Mouse (Mus musculus): ENCODE results near the gene Col4a4. TPM values are rescaled to one million over a fixed set of nuclear protein-coding genes. Genes with fewer than 3 reads are reported as not detected.

The Col4a4 gene
- polyA plus RNA-seq, 2 experiments = 0.14 to 0.18 TPM

DNA sequence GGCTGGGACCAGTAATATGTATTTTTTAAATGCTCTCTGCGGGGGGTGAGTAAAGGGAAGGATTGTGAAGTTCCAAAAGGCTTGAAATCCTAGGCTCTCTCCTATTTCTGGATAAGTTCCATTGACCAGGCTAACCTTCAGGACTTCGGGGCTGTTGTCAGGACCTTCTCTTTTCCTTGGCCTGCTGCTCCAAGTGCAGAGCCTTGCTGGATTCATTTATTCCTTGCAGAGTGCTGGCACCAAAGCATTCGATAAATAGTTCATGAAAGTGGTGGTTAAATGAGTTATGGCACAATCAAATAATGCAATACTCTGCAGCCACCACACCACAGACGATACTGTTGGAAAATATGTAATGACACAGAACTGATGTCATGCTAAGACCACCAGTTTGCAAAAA is 127.3 kb downstream of the Col4a4 start:
- Histone ChIP-seq H3K4me3 (replicated peaks; ENCODE audit: low read length) (no peak overlapping the region), H3K4me1 (ENCODE audit: control insufficient read depth, insufficient read depth, low read length) (peaks cover 7% of the 10 kb centered on the region; the same call in 1 of the 2 replicates), H3K9me3 (ENCODE audit: control insufficient read depth, low read length) (no peaks in the 10 kb centered on the region), H3K27ac (replicated peaks; ENCODE audit: low read depth, low read length) (no peak overlapping the region), H3K4me2 (replicated peaks; ENCODE audit: low read depth, low read length, severe bottlenecking) (no peak overlapping the region), H3K9ac (ENCODE audit: low read depth, low read length, severe bottlenecking) (no peak overlapping the region), H3K36me3 (ENCODE audit: control insufficient read depth, insufficient read depth, low read length) (no peaks in the 10 kb centered on the region), H3K27me3 (ENCODE audit: control insufficient read depth, insufficient read depth, low read length) (no peaks in the 10 kb centered on the region)
- 57% methylated on average over 4 of the region's 4 CpGs for WGBS
- DNase-seq (ENCODE audit: low spot score) = no peak
- no peak for ATAC-seq (ENCODE audit: low FRiP score, low read depth)
- no peak for TF ChIP-seq POLR2A (IDR thresholded peaks at IDR 0.05; ENCODE audit: borderline replicate concordance, extremely low read depth, insufficient read depth, insufficient read length)

DNA sequence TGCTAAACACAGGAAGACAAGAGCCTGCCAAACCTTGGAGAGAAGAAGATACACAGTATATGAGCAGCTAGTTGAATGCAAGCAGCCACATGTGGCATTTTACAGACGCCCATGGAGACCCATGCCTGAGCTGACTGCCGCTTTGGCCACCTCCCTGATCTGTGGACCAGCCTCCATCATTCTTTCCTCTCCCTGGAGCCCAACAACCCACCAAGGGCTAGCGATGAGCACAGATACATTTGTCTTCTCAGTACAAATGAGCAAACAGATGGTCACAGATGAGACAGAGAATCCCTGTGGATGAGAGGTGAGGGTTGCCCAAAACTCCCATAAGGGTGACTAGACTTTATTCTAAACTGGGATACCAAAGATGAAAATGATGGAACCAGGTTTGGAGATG is 132.6 kb downstream of the Col4a4 start:
- Histone ChIP-seq H3K4me1 (ENCODE audit: control insufficient read depth, insufficient read depth, low read length) (0 out of 2 replicates have a peak, but pooled peaks cover under 1% of the 10 kb centered on the region), H3K4me3 (replicated peaks; ENCODE audit: low read length) (no peak overlapping the region), H3K9ac (ENCODE audit: low read depth, low read length, severe bottlenecking) (no peak overlapping the region), H3K27ac (replicated peaks; ENCODE audit: low read depth, low read length) (no peak overlapping the region), H3K36me3 (ENCODE audit: control insufficient read depth, insufficient read depth, low read length) (no peaks in the 10 kb centered on the region), H3K27me3 (ENCODE audit: control insufficient read depth, insufficient read depth, low read length) (no peaks in the 10 kb centered on the region), H3K4me2 (replicated peaks; ENCODE audit: low read depth, low read length, severe bottlenecking) (no peak overlapping the region), H3K9me3 (ENCODE audit: control insufficient read depth, low read length) (no peaks in the 10 kb centered on the region)
- no peak for ATAC-seq (ENCODE audit: low FRiP score, low read depth)
- WGBS = 88% methylated on average over 3 of the region's 3 CpGs
- no peak for TF ChIP-seq POLR2A (IDR thresholded peaks at IDR 0.05; ENCODE audit: borderline replicate concordance, extremely low read depth, insufficient read depth, insufficient read length)
- DNase-seq (ENCODE audit: low spot score) = no peak

DNA sequence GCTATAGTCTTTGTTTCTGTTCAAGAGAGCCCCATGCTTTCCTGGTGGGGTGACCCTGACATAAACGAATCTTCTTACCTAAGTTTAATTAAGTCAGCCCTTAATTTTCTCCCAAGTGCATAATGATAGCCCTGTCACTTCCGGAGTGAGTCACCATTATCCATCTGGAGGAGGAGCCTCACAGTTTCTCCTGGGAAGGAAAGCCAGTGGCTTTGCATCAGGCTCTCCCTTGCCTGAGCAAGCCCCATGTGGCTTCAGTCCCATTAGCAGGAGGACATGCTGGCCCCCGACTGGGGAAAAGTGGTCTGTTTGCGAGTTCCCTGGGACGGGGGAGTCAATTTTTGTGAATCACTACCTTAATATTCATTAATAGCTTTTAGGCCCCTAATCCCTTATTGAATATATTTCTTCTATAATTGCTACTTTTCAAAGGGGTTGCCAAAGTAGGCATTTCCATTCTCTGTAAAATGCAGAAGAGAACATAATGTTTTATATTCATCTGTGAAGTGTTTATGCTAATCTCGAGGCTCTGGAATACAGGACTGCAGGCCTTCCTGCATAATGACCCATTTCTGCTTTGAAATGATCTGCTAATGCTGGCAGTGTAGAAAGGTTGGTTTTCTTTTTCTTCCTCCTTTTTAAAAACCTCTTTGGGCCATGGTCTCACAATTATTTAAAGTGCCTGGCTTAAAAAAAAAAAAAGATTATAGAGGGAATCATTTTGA is 134.6 kb downstream of the Col4a4 start:
- Histone ChIP-seq H3K36me3 (ENCODE audit: control insufficient read depth, insufficient read depth, low read length) (no peaks in the 10 kb centered on the region), H3K27ac (replicated peaks; ENCODE audit: low read depth, low read length) (no peak overlapping the region), H3K4me2 (replicated peaks; ENCODE audit: low read depth, low read length, severe bottlenecking) (no peak overlapping the region), H3K4me3 (replicated peaks; ENCODE audit: low read length) (no peak overlapping the region), H3K27me3 (ENCODE audit: control insufficient read depth, insufficient read depth, low read length) (no peaks in the 10 kb centered on the region), H3K9ac (ENCODE audit: low read depth, low read length, severe bottlenecking) (no peak overlapping the region), H3K9me3 (ENCODE audit: control insufficient read depth, low read length) (no peaks in the 10 kb centered on the region), H3K4me1 (ENCODE audit: control insufficient read depth, insufficient read depth, low read length) (peaks cover 3% of the 10 kb centered on the region; the same call in 1 of the 2 replicates)
- ATAC-seq (ENCODE audit: low FRiP score, low read depth) = no peak
- DNase-seq (ENCODE audit: low spot score) = no peak
- 15% methylated on average over 6 of the region's 6 CpGs for WGBS
- TF ChIP-seq POLR2A (IDR thresholded peaks at IDR 0.05; ENCODE audit: borderline replicate concordance, extremely low read depth, insufficient read depth, insufficient read length) = no peak

DNA sequence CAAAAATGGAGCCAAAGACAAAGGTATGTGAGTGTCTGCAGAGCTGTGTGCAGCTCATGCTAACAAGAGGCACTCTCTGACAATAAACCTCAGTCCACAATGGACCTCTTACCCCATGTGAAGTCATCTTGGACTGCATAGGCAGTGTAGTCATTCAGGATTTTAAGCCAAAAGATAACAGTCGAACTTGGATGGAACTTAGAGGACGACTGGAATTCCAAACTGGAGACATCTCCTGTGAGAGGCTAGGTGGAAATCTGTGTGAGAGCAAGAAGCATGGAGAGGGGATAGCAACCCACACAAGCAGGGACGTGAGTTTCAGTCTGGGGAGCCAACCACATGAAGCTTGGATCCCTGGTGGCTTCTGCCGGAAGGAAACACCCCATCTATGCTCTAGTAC is 136.8 kb downstream of the Col4a4 start:
- Histone ChIP-seq H3K9ac (ENCODE audit: low read depth, low read length, severe bottlenecking) (no peak overlapping the region), H3K4me2 (replicated peaks; ENCODE audit: low read depth, low read length, severe bottlenecking) (no peak overlapping the region), H3K4me3 (replicated peaks; ENCODE audit: low read length) (no peak overlapping the region), H3K9me3 (ENCODE audit: control insufficient read depth, low read length) (no peaks in the 10 kb centered on the region), H3K27ac (replicated peaks; ENCODE audit: low read depth, low read length) (no peak overlapping the region), H3K27me3 (ENCODE audit: control insufficient read depth, insufficient read depth, low read length) (no peaks in the 10 kb centered on the region), H3K36me3 (ENCODE audit: control insufficient read depth, insufficient read depth, low read length) (no peaks in the 10 kb centered on the region), H3K4me1 (ENCODE audit: control insufficient read depth, insufficient read depth, low read length) (peaks cover 3% of the 10 kb centered on the region; the same call in 1 of the 2 replicates)
- no peak for DNase-seq (ENCODE audit: low spot score)
- no peak for TF ChIP-seq POLR2A (IDR thresholded peaks at IDR 0.05; ENCODE audit: borderline replicate concordance, extremely low read depth, insufficient read depth, insufficient read length)
- WGBS = 86% methylated on average over 4 of the region's 4 CpGs
- no peak for ATAC-seq (ENCODE audit: low FRiP score, low read depth)

DNA sequence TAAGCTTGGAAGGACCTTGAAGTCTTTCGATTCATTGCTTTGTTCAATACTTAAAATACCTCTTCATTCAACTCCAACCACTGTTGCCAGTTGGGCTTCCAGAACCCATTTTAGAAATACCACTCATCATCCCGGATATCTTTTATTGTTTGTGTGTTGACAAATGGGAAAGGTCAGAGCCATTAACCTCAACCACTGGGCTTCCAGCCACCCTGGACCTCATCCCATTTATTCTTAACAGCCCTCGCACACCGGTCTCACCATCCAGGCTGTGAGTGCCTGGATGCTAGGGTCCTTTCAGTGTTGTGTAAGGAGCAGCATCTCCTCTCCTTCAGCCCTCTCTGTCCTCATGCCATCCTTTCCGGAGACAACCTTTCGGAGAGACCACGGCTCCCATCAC is 140.6 kb downstream of the Col4a4 start:
- ATAC-seq (ENCODE audit: low FRiP score, low read depth) = no peak
- no peak for DNase-seq (ENCODE audit: low spot score)
- Histone ChIP-seq H3K4me3 (replicated peaks; ENCODE audit: low read length) (no peak overlapping the region), H3K27me3 (ENCODE audit: control insufficient read depth, insufficient read depth, low read length) (no peaks in the 10 kb centered on the region), H3K4me2 (replicated peaks; ENCODE audit: low read depth, low read length, severe bottlenecking) (no peak overlapping the region), H3K9ac (ENCODE audit: low read depth, low read length, severe bottlenecking) (no peak overlapping the region), H3K9me3 (ENCODE audit: control insufficient read depth, low read length) (no peaks in the 10 kb centered on the region), H3K4me1 (ENCODE audit: control insufficient read depth, insufficient read depth, low read length) (peaks cover 3% of the 10 kb centered on the region; the same call in 1 of the 2 replicates), H3K27ac (replicated peaks; ENCODE audit: low read depth, low read length) (no peak overlapping the region), H3K36me3 (ENCODE audit: control insufficient read depth, insufficient read depth, low read length) (no peaks in the 10 kb centered on the region)
- WGBS = 85% methylated on average over 7 of the region's 7 CpGs
- TF ChIP-seq POLR2A (IDR thresholded peaks at IDR 0.05; ENCODE audit: borderline replicate concordance, extremely low read depth, insufficient read depth, insufficient read length) = no peak

Measured in limb, embryonic 14.5 days (tissue).